Mouse (Mus musculus) Muller cell, postnatal 12 days (primary cell): ENCODE data around the gene Akap14.

ENCODE experiments used
- DNase-seq: peaks from one replicate; pipeline ENCODE4 v3.0.0-alpha.2; 2015; ENCODE audit errors: inconsistent ontology term

Gene Akap14

DNA sequence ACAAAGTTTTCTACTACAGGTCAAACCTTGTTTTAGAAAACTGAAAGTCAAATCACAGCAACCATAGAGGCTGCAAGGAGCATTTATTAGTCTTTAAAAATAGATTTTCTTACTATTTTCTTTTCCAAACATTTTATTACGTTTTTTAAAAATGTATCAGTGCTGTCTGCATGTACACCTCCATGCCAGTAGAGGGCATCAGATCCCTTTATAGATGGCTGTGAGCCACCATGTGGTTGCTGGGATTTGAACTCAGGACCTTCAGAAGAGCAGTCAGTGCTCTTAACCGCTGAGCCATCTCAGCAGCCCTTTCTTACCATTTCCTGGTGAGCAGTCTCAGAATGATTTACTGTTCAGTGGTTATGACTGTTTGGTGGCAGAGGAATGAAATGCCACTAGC, 64.8 kb downstream of the Akap14 start:
- no peak for DNase-seq
